Mouse (Mus musculus): ENCODE data around the gene Epb41l4b. TPM values are rescaled to one million over a fixed set of nuclear protein-coding genes. Genes with fewer than 3 reads are reported as not detected.

Gene Epb41l4b
- polyA plus RNA-seq, 1 experiment from 2014 or later, result 23.0 TPM

DNA sequence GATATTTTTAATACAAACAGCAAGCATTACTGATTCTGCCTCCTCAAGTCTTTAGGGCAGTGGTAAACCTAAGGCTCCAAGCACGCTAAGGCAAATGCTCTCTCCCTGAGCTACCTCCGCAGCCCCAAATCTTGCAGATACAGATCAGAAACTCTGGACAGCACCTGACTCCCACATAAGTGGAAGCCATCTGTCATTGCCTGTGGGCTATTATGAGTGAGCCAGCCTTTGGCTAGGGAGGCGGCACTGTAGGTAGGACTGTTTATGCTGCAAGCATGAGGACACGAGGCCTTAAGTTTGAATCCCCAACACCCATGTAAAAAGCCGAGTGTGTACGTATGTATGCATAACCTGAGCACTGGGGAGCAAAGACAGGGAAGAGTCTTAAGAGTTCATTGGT is 179.6 kb downstream of the Epb41l4b start:
- Histone ChIP-seq H3K36me3 (ENCODE audit: control insufficient read depth, insufficient read depth, low read length) (no peaks in the 10 kb centered on the region), H3K4me1 (replicated peaks; ENCODE audit: control insufficient read depth, insufficient read depth) (no peaks in the 10 kb centered on the region), H3K4me2 (replicated peaks; ENCODE audit: low read depth) (no peak overlapping the region), H3K27me3 (ENCODE audit: control insufficient read depth, insufficient read depth, low read length) (no peaks in the 10 kb centered on the region), H3K9me3 (ENCODE audit: control insufficient read depth, low read length) (no peaks in the 10 kb centered on the region), H3K27ac (replicated peaks) (no peak overlapping the region), H3K9ac (ENCODE audit: low read length) (no peak overlapping the region), H3K4me3 (ENCODE audit: low read depth, low read length) (no peak overlapping the region)
- DNase-seq (ENCODE audit: low spot score), result no peak
- 87% methylated on average over 6 of the region's 6 CpGs for WGBS
- no peak for ATAC-seq (ENCODE audit: low FRiP score, low TSS enrichment)
- TF ChIP-seq EP300 (optimal IDR thresholded peaks at IDR 0.05), result no peak
- no peak for TF ChIP-seq CTCF (IDR thresholded peaks at IDR 0.05; ENCODE audit: low read depth)

DNA sequence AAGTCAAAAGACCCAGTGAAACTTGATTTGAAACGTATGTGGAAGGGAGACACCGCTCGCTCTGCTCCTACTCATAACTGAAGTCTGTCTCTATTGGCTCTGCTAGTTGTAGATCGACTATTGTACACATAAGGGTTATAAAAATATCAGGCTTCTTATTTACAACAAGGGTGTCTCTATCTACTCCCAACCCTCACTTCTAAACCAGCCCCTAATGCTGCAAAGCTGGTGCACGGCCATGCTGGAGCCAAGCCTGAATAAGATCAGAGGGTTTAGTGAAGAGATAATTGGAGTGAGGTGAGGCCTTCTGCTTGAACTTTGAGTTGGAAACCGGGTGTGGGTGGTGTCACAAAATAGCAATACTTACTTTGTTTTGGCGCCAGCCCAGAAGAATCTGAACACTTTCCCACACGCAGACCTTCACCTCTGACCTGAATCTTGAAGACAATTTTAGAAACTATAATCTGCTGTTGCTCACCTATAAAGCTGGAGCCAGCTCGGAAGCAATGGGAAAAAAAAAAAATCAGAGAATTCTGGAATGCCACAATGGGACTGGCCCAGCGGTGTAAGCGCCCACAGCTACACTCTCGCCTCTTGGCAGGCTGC is 181.8 kb downstream of the Epb41l4b start:
- TF ChIP-seq EP300 (optimal IDR thresholded peaks at IDR 0.05) (no peak), CTCF (IDR thresholded peaks at IDR 0.05; ENCODE audit: low read depth) (no peak)
- no peak overlapping the region for H3K4me3 ChIP-seq (ENCODE audit: low read depth, low read length)
- no peak for ATAC-seq (ENCODE audit: low FRiP score, low TSS enrichment)
- no peaks in the 10 kb centered on the region for H3K36me3 ChIP-seq (ENCODE audit: control insufficient read depth, insufficient read depth, low read length)
- no peak overlapping the region for H3K4me2 ChIP-seq (replicated peaks; ENCODE audit: low read depth)
- 57% methylated on average over 12 of the region's 12 CpGs for WGBS
- H3K27ac ChIP-seq (replicated peaks), result no peak overlapping the region
- no peak for DNase-seq (ENCODE audit: low spot score)
- H3K9me3 ChIP-seq (ENCODE audit: control insufficient read depth, low read length), result no peaks in the 10 kb centered on the region
- H3K27me3 ChIP-seq (ENCODE audit: control insufficient read depth, insufficient read depth, low read length), result no peaks in the 10 kb centered on the region
- no peak overlapping the region for H3K9ac ChIP-seq (ENCODE audit: low read length)
- H3K4me1 ChIP-seq (replicated peaks; ENCODE audit: control insufficient read depth, insufficient read depth), result no peaks in the 10 kb centered on the region

DNA sequence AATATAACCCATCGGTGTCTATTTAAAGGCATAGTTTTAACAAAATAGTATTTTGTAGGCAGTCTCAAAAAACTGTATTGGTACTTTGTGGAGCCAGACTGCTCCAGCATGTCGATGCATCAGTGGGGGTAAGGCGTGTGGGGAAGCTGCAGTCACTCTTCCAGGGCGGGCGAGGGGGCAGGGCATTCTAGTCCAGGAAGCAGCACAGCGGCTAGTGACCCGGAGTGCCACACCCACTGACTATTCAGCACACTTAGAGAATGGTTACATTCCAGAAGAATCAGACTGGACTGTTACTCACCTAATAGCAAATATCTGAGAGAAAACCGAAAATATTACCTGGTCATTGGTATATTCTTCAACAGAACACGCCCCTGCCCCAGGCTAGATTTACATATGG is 185.7 kb downstream of the Epb41l4b start:
- peak; percentile 70 for DNase-seq (ENCODE audit: low spot score)

DNA sequence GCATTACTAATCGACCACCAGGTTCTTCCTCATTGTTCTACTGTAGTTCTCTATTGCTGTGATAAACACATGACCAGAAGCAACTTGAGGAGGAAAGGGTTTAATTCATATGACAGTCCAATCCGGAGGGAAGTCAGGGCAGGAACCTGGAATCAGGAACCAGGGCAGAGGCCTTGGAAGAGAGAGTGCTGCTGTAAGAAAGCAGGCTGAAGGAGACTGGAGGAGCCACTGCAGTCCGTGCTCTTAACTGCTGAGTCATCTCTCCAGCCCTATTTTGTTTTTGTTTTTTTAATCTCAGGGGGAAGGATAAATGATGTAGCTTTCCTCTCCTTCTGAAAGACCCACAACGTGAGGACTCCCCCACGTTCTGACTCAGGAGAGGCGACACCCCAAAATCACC is 190.0 kb downstream of the Epb41l4b start:
- WGBS, result 47% methylated on average over 5 of the region's 6 CpGs

More for the DNA sequence above, 185.7 kb downstream of the Epb41l4b start:
- Histone ChIP-seq H3K4me2 (replicated peaks; ENCODE audit: low read depth) (no peak overlapping the region), H3K4me3 (ENCODE audit: low read depth, low read length) (no peak overlapping the region), H3K4me1 (replicated peaks; ENCODE audit: control insufficient read depth, insufficient read depth) (no peaks in the 10 kb centered on the region), H3K36me3 (ENCODE audit: control insufficient read depth, insufficient read depth, low read length) (no peaks in the 10 kb centered on the region), H3K27ac (replicated peaks) (no peak overlapping the region), H3K9ac (ENCODE audit: low read length) (no peak overlapping the region), H3K9me3 (ENCODE audit: control insufficient read depth, low read length) (no peaks in the 10 kb centered on the region), H3K27me3 (ENCODE audit: control insufficient read depth, insufficient read depth, low read length) (no peaks in the 10 kb centered on the region)
- 38% methylated on average over 9 of the region's 9 CpGs for WGBS
- peak; percentile 74 for ATAC-seq (ENCODE audit: low FRiP score, low TSS enrichment)
- no peak for TF ChIP-seq EP300 (optimal IDR thresholded peaks at IDR 0.05)
- TF ChIP-seq CTCF (IDR thresholded peaks at IDR 0.05; ENCODE audit: low read depth), result no peak

DNA sequence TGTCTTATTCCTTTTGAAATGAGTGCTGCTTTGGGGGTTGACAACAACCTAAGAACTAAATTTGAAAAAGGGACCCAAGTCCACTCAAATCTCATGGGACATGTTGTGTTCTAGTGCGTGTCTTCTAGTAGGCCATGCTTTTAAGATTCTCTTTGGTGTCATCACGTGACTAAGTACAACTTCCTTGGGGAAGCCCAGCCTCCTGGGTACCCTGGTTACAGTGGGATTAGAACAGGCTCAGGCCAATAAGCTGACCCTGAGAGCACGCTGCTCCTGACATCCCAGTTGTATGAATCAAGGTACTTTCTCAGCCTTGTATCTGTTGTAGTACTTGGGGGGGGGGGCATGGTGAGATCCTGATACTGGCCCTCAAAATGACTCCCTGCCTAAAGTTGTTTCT is 191.5 kb downstream of the Epb41l4b start:
- Histone ChIP-seq H3K4me1 (replicated peaks; ENCODE audit: control insufficient read depth, insufficient read depth) (no peaks in the 10 kb centered on the region), H3K36me3 (ENCODE audit: control insufficient read depth, insufficient read depth, low read length) (no peaks in the 10 kb centered on the region), H3K4me2 (replicated peaks; ENCODE audit: low read depth) (no peak overlapping the region), H3K27me3 (ENCODE audit: control insufficient read depth, insufficient read depth, low read length) (no peaks in the 10 kb centered on the region), H3K27ac (replicated peaks) (no peak overlapping the region), H3K9me3 (ENCODE audit: control insufficient read depth, low read length) (no peaks in the 10 kb centered on the region), H3K4me3 (ENCODE audit: low read depth, low read length) (no peak overlapping the region), H3K9ac (ENCODE audit: low read length) (no peak overlapping the region)
- DNase-seq (ENCODE audit: low spot score), result no peak
- ATAC-seq (ENCODE audit: low FRiP score, low TSS enrichment), result no peak
- TF ChIP-seq CTCF (IDR thresholded peaks at IDR 0.05; ENCODE audit: low read depth) (no peak), EP300 (optimal IDR thresholded peaks at IDR 0.05) (no peak)
- 81% methylated on average over 3 of the region's 3 CpGs for WGBS

More for the DNA sequence above, 190.0 kb downstream of the Epb41l4b start:
- H3K4me1 ChIP-seq (replicated peaks; ENCODE audit: control insufficient read depth, insufficient read depth), result no peaks in the 10 kb centered on the region
- no peak overlapping the region for H3K4me2 ChIP-seq (replicated peaks; ENCODE audit: low read depth)
- H3K9ac ChIP-seq (ENCODE audit: low read length), result no peak overlapping the region
- H3K27me3 ChIP-seq (ENCODE audit: control insufficient read depth, insufficient read depth, low read length), result no peaks in the 10 kb centered on the region
- H3K4me3 ChIP-seq (ENCODE audit: low read depth, low read length), result no peak overlapping the region
- no peaks in the 10 kb centered on the region for H3K9me3 ChIP-seq (ENCODE audit: control insufficient read depth, low read length)
- TF ChIP-seq EP300 (optimal IDR thresholded peaks at IDR 0.05) (no peak), CTCF (IDR thresholded peaks at IDR 0.05; ENCODE audit: low read depth) (no peak)
- DNase-seq (ENCODE audit: low spot score) (no peak), ATAC-seq (ENCODE audit: low FRiP score, low TSS enrichment) (no peak)
- H3K27ac ChIP-seq (replicated peaks), result no peak overlapping the region
- H3K36me3 ChIP-seq (ENCODE audit: control insufficient read depth, insufficient read depth, low read length), result no peaks in the 10 kb centered on the region

DNA sequence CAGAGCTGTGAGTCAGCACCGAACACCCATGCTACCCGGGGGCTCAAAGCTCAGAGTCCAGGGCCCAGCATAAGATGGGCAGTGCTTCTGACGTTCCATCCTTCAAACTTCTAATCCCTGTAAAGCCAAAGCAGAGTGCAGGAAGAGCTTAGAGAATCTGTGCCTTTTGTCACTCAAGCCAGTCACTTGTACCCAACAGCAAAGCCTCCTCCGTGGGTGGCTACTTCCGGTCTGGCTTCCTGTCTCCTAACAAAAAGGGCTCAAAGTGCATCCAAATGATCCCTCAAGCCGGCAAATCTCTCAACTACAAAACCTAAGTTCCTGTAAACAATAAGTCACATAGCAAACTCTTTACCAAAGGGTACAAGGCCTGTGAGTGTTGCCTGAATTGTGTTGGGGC is 193.7 kb downstream of the Epb41l4b start:
- no peak overlapping the region for H3K9ac ChIP-seq (ENCODE audit: low read length)
- ATAC-seq (ENCODE audit: low FRiP score, low TSS enrichment) (no peak), DNase-seq (ENCODE audit: low spot score) (no peak)
- H3K27ac ChIP-seq (replicated peaks), result no peak overlapping the region
- H3K36me3 ChIP-seq (ENCODE audit: control insufficient read depth, insufficient read depth, low read length), result no peaks in the 10 kb centered on the region
- H3K4me1 ChIP-seq (replicated peaks; ENCODE audit: control insufficient read depth, insufficient read depth), result peaks cover 7% of the 10 kb centered on the region; the same call in 1 of the 2 replicates
- H3K9me3 ChIP-seq (ENCODE audit: control insufficient read depth, low read length), result no peaks in the 10 kb centered on the region
- no peak overlapping the region for H3K4me3 ChIP-seq (ENCODE audit: low read depth, low read length)
- H3K27me3 ChIP-seq (ENCODE audit: control insufficient read depth, insufficient read depth, low read length), result no peaks in the 10 kb centered on the region
- H3K4me2 ChIP-seq (replicated peaks; ENCODE audit: low read depth), result no peak overlapping the region
- whole genome bisulfite sequencing, result 66% methylated on average over 6 of the region's 6 CpGs
- TF ChIP-seq CTCF (IDR thresholded peaks at IDR 0.05; ENCODE audit: low read depth) (no peak), EP300 (optimal IDR thresholded peaks at IDR 0.05) (no peak)
